Mouse (Mus musculus) ES-E14 (cell line): ENCODE data around the gene Prkar2b.

Source experiments
- CHD2 ChIP-seq: IDR thresholded peaks from 2 replicates; pipeline ENCODE4 v1.6.1; 2014; ENCODE audit warnings: mild to moderate bottlenecking, low read depth, low read length, inconsistent platforms
- MAFK ChIP-seq: IDR thresholded peaks from 2 replicates; pipeline ENCODE4 v1.6.1; 2014; ENCODE audit warnings: mild to moderate bottlenecking, low read depth, low read length, inconsistent platforms; ENCODE audit not compliant: insufficient read depth
- ZNF384 ChIP-seq: IDR thresholded peaks from 2 replicates; pipeline ENCODE4 v1.6.1; 2012; ENCODE audit warnings: low read depth, low read length, inconsistent platforms

- TF ChIP-seq CHD2 (no peak), ZNF384 (no peak), MAFK (no peak)
Measured at GRCm38 (mm10) chr12:32032917-32033316, 28.2 kb downstream of the Prkar2b start.
